Mouse (Mus musculus): ENCODE data around the gene Mtg2. TPM values are rescaled to one million over a fixed set of nuclear protein-coding genes. Genes with fewer than 3 reads are reported as not detected.

The Mtg2 gene
- polyA plus RNA-seq, 1 experiment from 2014 or later: 27.8 TPM

DNA sequence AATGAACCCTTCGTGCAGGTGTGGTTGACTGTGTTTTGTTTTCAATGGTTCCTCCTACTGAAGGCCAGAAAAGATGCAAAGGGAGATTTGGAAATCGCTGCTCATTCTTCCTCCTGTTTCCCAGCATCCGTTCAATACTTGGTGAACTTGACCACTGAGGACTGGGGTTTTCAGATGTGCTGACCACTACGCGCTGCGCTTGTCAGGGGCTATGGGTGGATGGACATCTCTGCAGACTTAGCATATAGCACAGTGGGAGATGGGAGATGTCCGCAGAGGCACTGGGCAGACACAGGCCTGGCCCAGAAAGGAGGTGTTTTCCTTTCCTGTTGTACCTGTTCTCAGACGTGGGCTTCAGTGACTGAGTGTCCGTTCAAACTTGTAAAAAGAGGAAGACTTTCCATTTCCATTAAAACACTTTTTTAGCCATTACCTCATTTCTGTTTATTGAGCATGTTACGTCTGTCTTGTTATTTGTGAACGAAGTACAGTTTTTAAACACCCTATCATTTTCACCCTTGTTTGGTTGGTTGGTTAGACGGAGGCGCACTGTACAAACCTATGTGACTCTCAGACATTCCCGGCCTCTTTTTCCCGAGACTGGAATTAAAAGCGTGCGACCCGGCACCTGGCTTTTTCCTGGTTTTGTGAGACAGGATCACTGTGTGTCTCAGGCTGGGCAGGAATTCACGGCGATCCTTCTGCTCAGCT, 463 bp upstream of the Mtg2 start:
- 34% methylated on average over 20 of the region's 20 CpGs for WGBS
- Histone ChIP-seq H3K9ac (replicated peaks; ENCODE audit: low read depth, low read length) (peak overlapping the region; percentile 28; the same call in 1 of the 2 replicates), H3K36me3 (ENCODE audit: control insufficient read depth, insufficient read depth, low read length) (peaks cover 3% of the 10 kb centered on the region; the same call in 1 of the 2 replicates), H3K27me3 (ENCODE audit: control insufficient read depth, insufficient read depth, low read length) (no peaks in the 10 kb centered on the region), H3K4me1 (ENCODE audit: control insufficient read depth, insufficient read depth, low read length) (peaks cover 8% of the 10 kb centered on the region; the same call in 1 of the 2 replicates), H3K4me3 (ENCODE audit: low read depth, low read length) (peak overlapping the region; percentile 63), H3K4me2 (replicated peaks; ENCODE audit: low read depth, low read length) (peak overlapping the region; percentile 62), H3K9me3 (ENCODE audit: control insufficient read depth, low read depth, low read length) (no peaks in the 10 kb centered on the region), H3K27ac (ENCODE audit: low read length) (no peak overlapping the region; the same call in 1 of the 2 replicates)
- ATAC-seq (ENCODE audit: insufficient number of reproducible peaks, insufficient read depth, low FRiP score, low read depth): peak; percentile 29; the same call in 1 of the 2 replicates

DNA sequence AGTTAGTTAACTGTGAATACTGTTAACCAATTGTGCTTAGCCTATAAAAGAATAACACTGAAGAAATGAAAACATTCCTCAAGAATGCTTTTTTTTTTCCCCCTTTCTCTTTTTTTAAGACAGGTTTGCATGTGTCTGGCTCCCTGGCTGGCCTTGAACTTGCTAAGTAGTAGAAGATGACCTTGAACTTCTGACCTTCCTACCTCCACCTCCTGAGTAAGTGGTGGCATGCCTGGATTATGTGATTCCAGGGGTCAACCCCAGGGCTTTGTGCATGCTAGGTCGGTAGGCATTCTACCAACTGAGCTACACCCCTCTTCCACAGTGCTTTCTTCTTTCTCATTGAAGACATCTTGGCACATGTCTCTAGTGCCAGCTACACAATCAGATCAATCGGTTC, 1.3 kb downstream of the Mtg2 start:
- WGBS: 83% methylated on average over 2 of the region's 2 CpGs
- peak overlapping the region; percentile 62; the same call in 1 of the 2 replicates for H3K4me2 ChIP-seq (replicated peaks; ENCODE audit: low read depth, low read length)
- no peak overlapping the region for H3K9ac ChIP-seq (replicated peaks; ENCODE audit: low read depth, low read length)
- H3K4me3 ChIP-seq (ENCODE audit: low read depth, low read length): no peak overlapping the region
- peaks cover 8% of the 10 kb centered on the region; the same call in 1 of the 2 replicates for H3K4me1 ChIP-seq (ENCODE audit: control insufficient read depth, insufficient read depth, low read length)
- no peak overlapping the region for H3K27ac ChIP-seq (ENCODE audit: low read length)
- no peaks in the 10 kb centered on the region for H3K9me3 ChIP-seq (ENCODE audit: control insufficient read depth, low read depth, low read length)
- H3K36me3 ChIP-seq (ENCODE audit: control insufficient read depth, insufficient read depth, low read length): peaks cover 3% of the 10 kb centered on the region; the same call in 1 of the 2 replicates
- ATAC-seq (ENCODE audit: insufficient number of reproducible peaks, insufficient read depth, low FRiP score, low read depth): no peak
- no peaks in the 10 kb centered on the region for H3K27me3 ChIP-seq (ENCODE audit: control insufficient read depth, insufficient read depth, low read length)

DNA sequence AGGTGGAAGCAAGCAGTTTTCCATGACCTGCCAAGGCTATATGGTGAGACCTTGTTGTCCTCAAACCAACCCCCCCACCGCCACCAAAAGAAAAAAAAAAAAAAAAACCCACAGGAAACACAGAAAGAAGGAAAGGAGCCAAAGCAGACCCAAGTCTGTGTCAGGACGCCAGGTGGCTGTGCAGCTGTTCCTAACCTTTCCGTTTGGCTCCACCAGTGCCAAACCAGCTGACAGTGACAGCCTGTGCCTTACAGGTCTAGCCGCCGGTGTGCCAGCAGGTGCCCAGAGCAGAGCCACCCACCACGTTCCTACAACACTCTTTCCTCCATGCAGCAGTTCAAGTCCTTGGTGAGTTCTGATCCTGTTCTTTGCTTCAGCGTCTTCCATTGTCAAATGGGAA, 2.5 kb downstream of the Mtg2 start:
- H3K4me1 ChIP-seq (ENCODE audit: control insufficient read depth, insufficient read depth, low read length): peaks cover 8% of the 10 kb centered on the region; the same call in 1 of the 2 replicates
- no peak overlapping the region for H3K9ac ChIP-seq (replicated peaks; ENCODE audit: low read depth, low read length)
- H3K27ac ChIP-seq (ENCODE audit: low read length): no peak overlapping the region
- no peak for ATAC-seq (ENCODE audit: insufficient number of reproducible peaks, insufficient read depth, low FRiP score, low read depth)
- H3K4me3 ChIP-seq (ENCODE audit: low read depth, low read length): no peak overlapping the region
- no peaks in the 10 kb centered on the region for H3K27me3 ChIP-seq (ENCODE audit: control insufficient read depth, insufficient read depth, low read length)
- H3K9me3 ChIP-seq (ENCODE audit: control insufficient read depth, low read depth, low read length): no peaks in the 10 kb centered on the region
- H3K4me2 ChIP-seq (replicated peaks; ENCODE audit: low read depth, low read length): no peak overlapping the region
- WGBS: 89% methylated on average over 7 of the region's 7 CpGs
- no peaks in the 10 kb centered on the region; the same call in 1 of the 2 replicates for H3K36me3 ChIP-seq (ENCODE audit: control insufficient read depth, insufficient read depth, low read length)

DNA sequence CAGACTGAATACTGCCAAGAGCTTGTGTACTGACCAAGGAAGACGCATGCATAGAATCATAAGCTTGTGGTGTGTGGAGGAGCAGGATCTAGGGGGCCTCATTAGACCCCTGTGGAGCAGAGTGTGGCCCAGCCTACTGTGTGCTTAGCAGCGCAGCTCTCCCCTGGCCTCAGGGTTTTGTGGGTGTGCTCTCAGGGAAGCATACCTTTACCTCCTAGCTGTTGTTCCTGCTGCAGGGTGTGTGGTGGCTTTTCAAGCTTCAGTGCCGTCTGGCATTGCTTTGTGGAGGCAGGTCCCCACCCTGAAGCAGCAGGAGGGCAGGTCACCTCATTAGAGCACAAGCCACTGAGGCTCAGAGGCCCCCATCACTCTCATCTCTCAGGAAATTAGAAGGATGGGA, 7.2 kb downstream of the Mtg2 start:
- WGBS: 65% methylated on average over 3 of the region's 3 CpGs
- H3K36me3 ChIP-seq (ENCODE audit: control insufficient read depth, insufficient read depth, low read length): no peaks in the 10 kb centered on the region; the same call in 1 of the 2 replicates
- no peak overlapping the region for H3K9ac ChIP-seq (replicated peaks; ENCODE audit: low read depth, low read length)
- no peaks in the 10 kb centered on the region for H3K4me1 ChIP-seq (ENCODE audit: control insufficient read depth, insufficient read depth, low read length)
- no peak for ATAC-seq (ENCODE audit: insufficient number of reproducible peaks, insufficient read depth, low FRiP score, low read depth)
- H3K27me3 ChIP-seq (ENCODE audit: control insufficient read depth, insufficient read depth, low read length): no peaks in the 10 kb centered on the region
- H3K9me3 ChIP-seq (ENCODE audit: control insufficient read depth, low read depth, low read length): no peaks in the 10 kb centered on the region
- no peak overlapping the region for H3K4me2 ChIP-seq (replicated peaks; ENCODE audit: low read depth, low read length)
- H3K27ac ChIP-seq (ENCODE audit: low read length): no peak overlapping the region
- no peak overlapping the region for H3K4me3 ChIP-seq (ENCODE audit: low read depth, low read length)

DNA sequence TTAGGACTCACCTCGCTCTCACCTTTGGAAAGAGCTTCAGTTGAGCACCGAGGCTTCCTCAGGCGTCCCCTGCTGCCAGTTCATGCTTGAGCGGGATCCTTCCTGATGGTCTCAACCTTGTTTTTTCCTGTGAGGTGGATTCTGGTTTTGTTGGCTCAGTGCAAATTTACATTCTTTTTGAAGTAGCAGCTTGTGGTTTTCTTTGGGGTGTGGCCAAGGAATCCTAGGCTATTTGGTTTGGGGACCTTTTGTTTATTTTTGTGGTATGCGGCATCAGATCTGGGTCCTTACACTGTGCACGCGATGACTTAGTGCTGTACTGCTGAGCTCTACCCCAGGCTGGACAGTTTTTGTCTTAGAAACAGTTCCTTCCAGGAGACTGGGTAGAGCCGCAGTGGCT, 10.3 kb downstream of the Mtg2 start:
- Histone ChIP-seq H3K36me3 (ENCODE audit: control insufficient read depth, insufficient read depth, low read length) (no peaks in the 10 kb centered on the region; the same call in 1 of the 2 replicates), H3K4me3 (ENCODE audit: low read depth, low read length) (no peak overlapping the region), H3K27ac (ENCODE audit: low read length) (no peak overlapping the region), H3K9me3 (ENCODE audit: control insufficient read depth, low read depth, low read length) (no peaks in the 10 kb centered on the region), H3K27me3 (ENCODE audit: control insufficient read depth, insufficient read depth, low read length) (no peaks in the 10 kb centered on the region), H3K4me2 (replicated peaks; ENCODE audit: low read depth, low read length) (no peak overlapping the region), H3K4me1 (ENCODE audit: control insufficient read depth, insufficient read depth, low read length) (no peaks in the 10 kb centered on the region), H3K9ac (replicated peaks; ENCODE audit: low read depth, low read length) (no peak overlapping the region)
- no peak for ATAC-seq (ENCODE audit: insufficient number of reproducible peaks, insufficient read depth, low FRiP score, low read depth)
- 76% methylated on average over 8 of the region's 8 CpGs for WGBS

DNA sequence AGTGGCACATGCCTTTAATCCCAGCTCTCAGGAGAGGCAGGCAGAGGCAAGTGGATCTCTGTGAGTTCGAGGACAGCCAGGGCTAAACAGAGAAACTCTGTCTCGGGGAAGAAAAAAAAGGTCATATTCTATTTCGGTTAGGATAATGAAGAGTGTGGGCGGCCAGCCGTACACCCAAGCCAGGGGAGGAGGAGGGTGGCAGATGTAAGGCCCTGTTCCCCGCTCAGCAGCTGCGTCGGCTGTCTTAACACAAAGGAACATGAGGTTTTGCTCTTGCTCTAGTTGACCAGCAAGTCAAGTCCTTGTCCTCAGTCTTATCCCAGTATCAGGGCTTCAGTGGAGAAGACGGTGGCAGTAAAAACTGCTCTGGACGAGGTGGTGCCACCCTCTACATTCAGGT, 12.7 kb downstream of the Mtg2 start:
- Histone ChIP-seq H3K9me3 (ENCODE audit: control insufficient read depth, low read depth, low read length) (no peaks in the 10 kb centered on the region), H3K9ac (replicated peaks; ENCODE audit: low read depth, low read length) (no peak overlapping the region), H3K27ac (ENCODE audit: low read length) (no peak overlapping the region), H3K4me2 (replicated peaks; ENCODE audit: low read depth, low read length) (no peak overlapping the region), H3K4me1 (ENCODE audit: control insufficient read depth, insufficient read depth, low read length) (no peaks in the 10 kb centered on the region), H3K36me3 (ENCODE audit: control insufficient read depth, insufficient read depth, low read length) (no peaks in the 10 kb centered on the region; the same call in 1 of the 2 replicates), H3K4me3 (ENCODE audit: low read depth, low read length) (no peak overlapping the region), H3K27me3 (ENCODE audit: control insufficient read depth, insufficient read depth, low read length) (no peaks in the 10 kb centered on the region)
- no peak for ATAC-seq (ENCODE audit: insufficient number of reproducible peaks, insufficient read depth, low FRiP score, low read depth)
- 89% methylated on average over 10 of the region's 10 CpGs for WGBS

DNA sequence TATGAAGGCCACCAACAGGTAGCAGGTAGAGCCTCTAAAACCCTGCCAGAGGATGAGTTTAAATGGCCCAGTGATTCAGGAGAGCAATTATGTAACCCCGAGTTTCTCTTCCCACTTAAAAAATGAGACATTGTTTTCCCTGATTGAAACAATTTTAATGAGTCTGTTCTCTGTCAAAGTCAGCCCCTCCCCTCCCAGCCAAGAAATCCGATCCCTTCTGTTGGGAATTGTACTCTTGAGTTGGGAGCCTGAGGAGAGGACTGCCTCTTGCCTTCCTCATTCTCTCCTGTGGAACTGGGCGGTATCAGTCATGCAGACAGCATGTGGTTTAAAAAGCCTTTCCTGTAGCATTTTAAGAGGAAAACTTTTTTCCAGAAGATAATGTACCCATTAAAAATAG, 14.2 kb downstream of the Mtg2 start:
- no peaks in the 10 kb centered on the region for H3K27me3 ChIP-seq (ENCODE audit: control insufficient read depth, insufficient read depth, low read length)
- H3K36me3 ChIP-seq (ENCODE audit: control insufficient read depth, insufficient read depth, low read length): no peaks in the 10 kb centered on the region; the same call in 1 of the 2 replicates
- no peak overlapping the region for H3K9ac ChIP-seq (replicated peaks; ENCODE audit: low read depth, low read length)
- no peak for ATAC-seq (ENCODE audit: insufficient number of reproducible peaks, insufficient read depth, low FRiP score, low read depth)
- no peak overlapping the region for H3K4me3 ChIP-seq (ENCODE audit: low read depth, low read length)
- H3K4me1 ChIP-seq (ENCODE audit: control insufficient read depth, insufficient read depth, low read length): no peaks in the 10 kb centered on the region
- H3K27ac ChIP-seq (ENCODE audit: low read length): no peak overlapping the region
- H3K9me3 ChIP-seq (ENCODE audit: control insufficient read depth, low read depth, low read length): no peaks in the 10 kb centered on the region
- no peak overlapping the region for H3K4me2 ChIP-seq (replicated peaks; ENCODE audit: low read depth, low read length)
- WGBS: 24% methylated on average over 3 of the region's 3 CpGs

DNA sequence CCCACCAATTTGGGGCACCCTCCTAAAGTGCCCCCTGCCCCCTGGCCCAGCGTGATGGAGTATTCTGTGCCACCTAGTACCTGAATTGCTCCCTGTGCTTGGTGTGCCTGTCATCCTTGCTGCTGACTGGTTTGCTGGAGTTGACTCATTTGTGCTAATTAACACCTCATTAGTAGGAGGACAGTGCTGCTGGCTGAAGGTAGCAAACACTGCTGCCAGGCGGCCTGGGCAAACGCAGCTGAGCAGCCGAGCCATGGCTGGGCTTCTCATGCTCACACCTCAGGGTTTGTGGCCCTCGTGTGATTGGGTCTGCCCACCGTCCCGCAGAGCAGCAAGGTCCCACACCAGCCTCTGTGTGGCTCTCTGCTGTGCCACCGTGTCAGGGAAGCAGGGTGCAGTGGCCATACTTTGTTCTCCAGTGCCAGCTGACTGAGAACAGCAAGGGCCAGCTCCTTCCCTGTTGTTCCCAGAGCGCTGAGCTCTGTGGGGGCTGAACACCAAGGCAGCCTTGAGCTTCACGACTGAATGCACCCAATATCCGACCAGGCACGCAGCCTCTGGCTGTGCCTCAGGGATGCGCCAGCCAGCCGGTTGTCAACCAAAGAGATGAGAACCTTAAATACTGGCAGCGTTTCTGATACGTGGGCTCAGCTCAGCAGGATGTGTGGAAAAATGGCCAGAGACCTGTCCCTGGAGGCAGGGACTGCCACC, 15.7 kb downstream of the Mtg2 start:
- WGBS: 71% methylated on average over 16 of the region's 16 CpGs
- Histone ChIP-seq H3K27me3 (ENCODE audit: control insufficient read depth, insufficient read depth, low read length) (no peaks in the 10 kb centered on the region), H3K4me1 (ENCODE audit: control insufficient read depth, insufficient read depth, low read length) (no peaks in the 10 kb centered on the region), H3K4me3 (ENCODE audit: low read depth, low read length) (no peak overlapping the region), H3K9ac (replicated peaks; ENCODE audit: low read depth, low read length) (no peak overlapping the region), H3K9me3 (ENCODE audit: control insufficient read depth, low read depth, low read length) (no peaks in the 10 kb centered on the region), H3K36me3 (ENCODE audit: control insufficient read depth, insufficient read depth, low read length) (no peaks in the 10 kb centered on the region; the same call in 1 of the 2 replicates), H3K27ac (ENCODE audit: low read length) (no peak overlapping the region), H3K4me2 (replicated peaks; ENCODE audit: low read depth, low read length) (no peak overlapping the region)
- no peak for ATAC-seq (ENCODE audit: insufficient number of reproducible peaks, insufficient read depth, low FRiP score, low read depth)

All from stomach, embryonic 14.5 days (tissue).